Mouse (Mus musculus): Measurements from ENCODE around the gene Fam102a. TPM values are rescaled to one million over a fixed set of nuclear protein-coding genes. Genes with fewer than 3 reads are reported as not detected.

Fam102a gene
- polyA plus RNA-seq, 1 experiment from 2014 or later, result 19.9 TPM

GRCm38 (mm10) chr2:32528326-32528725, 6.8 kb upstream of the Fam102a start:
- 64% methylated on average over 1 of the region's 1 CpGs for WGBS
- no peak for ATAC-seq (ENCODE audit: insufficient read depth)
- Histone ChIP-seq H3K9ac (no peak overlapping the region), H3K4me1 (ENCODE audit: insufficient read depth) (no peaks in the 10 kb centered on the region), H3K9me3 (ENCODE audit: low read depth, low read length) (no peaks in the 10 kb centered on the region), H3K27ac (ENCODE audit: low read depth) (no peak overlapping the region), H3K27me3 (ENCODE audit: insufficient read depth, low read length) (no peaks in the 10 kb centered on the region), H3K4me2 (no peak overlapping the region), H3K4me3 (ENCODE audit: low read depth, low read length) (no peak overlapping the region), H3K36me3 (ENCODE audit: insufficient read depth) (no peaks in the 10 kb centered on the region)
- no peak for DNase-seq
- no peak for TF ChIP-seq CTCF (IDR thresholded peaks at IDR 0.05; ENCODE audit: low read depth)

- no peak overlapping the region for H3K27ac ChIP-seq (ENCODE audit: low read depth)
- 73% methylated on average over 2 of the region's 2 CpGs for WGBS
- no peak overlapping the region for H3K9ac ChIP-seq
- H3K4me1 ChIP-seq (ENCODE audit: insufficient read depth), result no peaks in the 10 kb centered on the region
- DNase-seq (no peak), ATAC-seq (ENCODE audit: insufficient read depth) (no peak)
- no peaks in the 10 kb centered on the region for H3K27me3 ChIP-seq (ENCODE audit: insufficient read depth, low read length)
- H3K4me2 ChIP-seq, result no peak overlapping the region
- no peak overlapping the region for H3K4me3 ChIP-seq (ENCODE audit: low read depth, low read length)
- TF ChIP-seq CTCF (IDR thresholded peaks at IDR 0.05; ENCODE audit: low read depth), result no peak
- H3K9me3 ChIP-seq (ENCODE audit: low read depth, low read length), result no peaks in the 10 kb centered on the region
- H3K36me3 ChIP-seq (ENCODE audit: insufficient read depth), result no peaks in the 10 kb centered on the region
Observed at GRCm38 (mm10) chr2:32530479-32530878, 4.7 kb upstream of the Fam102a start.

- DNase-seq (no peak), ATAC-seq (ENCODE audit: insufficient read depth) (no peak)
- Histone ChIP-seq H3K27ac (ENCODE audit: low read depth) (peak overlapping the region; percentile 99; the same call in 1 of the 2 replicates), H3K4me1 (ENCODE audit: insufficient read depth) (peaks cover 14% of the 10 kb centered on the region), H3K4me2 (no peak overlapping the region), H3K36me3 (ENCODE audit: insufficient read depth) (no peaks in the 10 kb centered on the region), H3K9ac (no peak overlapping the region), H3K9me3 (ENCODE audit: low read depth, low read length) (no peaks in the 10 kb centered on the region), H3K4me3 (ENCODE audit: low read depth, low read length) (no peak overlapping the region), H3K27me3 (ENCODE audit: insufficient read depth, low read length) (no peaks in the 10 kb centered on the region)
- no peak for TF ChIP-seq CTCF (IDR thresholded peaks at IDR 0.05; ENCODE audit: low read depth)
- 91% methylated on average over 2 of the region's 2 CpGs for WGBS
Observed at GRCm38 (mm10) chr2:32533163-32533562, 2.0 kb upstream of the Fam102a start.

- peak; percentile 26 for ATAC-seq (ENCODE audit: insufficient read depth)
- H3K27me3 ChIP-seq (ENCODE audit: insufficient read depth, low read length), result no peaks in the 10 kb centered on the region
- no peaks in the 10 kb centered on the region for H3K36me3 ChIP-seq (ENCODE audit: insufficient read depth)
- H3K4me3 ChIP-seq (ENCODE audit: low read depth, low read length), result peak overlapping the region; percentile 91
- peak; percentile 89 for DNase-seq
- TF ChIP-seq CTCF (IDR thresholded peaks at IDR 0.05; ENCODE audit: low read depth), result no peak
- H3K4me1 ChIP-seq (ENCODE audit: insufficient read depth), result peaks cover 24% of the 10 kb centered on the region
- H3K4me2 ChIP-seq, result peak overlapping the region; percentile 92
- H3K9ac ChIP-seq, result peak overlapping the region; percentile 44
- H3K9me3 ChIP-seq (ENCODE audit: low read depth, low read length), result no peaks in the 10 kb centered on the region
- H3K27ac ChIP-seq (ENCODE audit: low read depth), result peak overlapping the region; percentile 99
- WGBS, result 8% methylated on average over 13 of the region's 13 CpGs
Observed at GRCm38 (mm10) chr2:32534061-32534732, 935 bp upstream of the Fam102a start.

- Histone ChIP-seq H3K9me3 (ENCODE audit: low read depth, low read length) (no peaks in the 10 kb centered on the region), H3K4me2 (peak overlapping the region; percentile 92), H3K9ac (peak overlapping the region; percentile 89), H3K36me3 (ENCODE audit: insufficient read depth) (no peaks in the 10 kb centered on the region), H3K27me3 (ENCODE audit: insufficient read depth, low read length) (no peaks in the 10 kb centered on the region), H3K27ac (ENCODE audit: low read depth) (peak overlapping the region; percentile 97), H3K4me3 (ENCODE audit: low read depth, low read length) (peak overlapping the region; percentile 91), H3K4me1 (ENCODE audit: insufficient read depth) (peaks cover 30% of the 10 kb centered on the region)
- WGBS, result under 1% methylated on average over 55 of the region's 56 CpGs
- TF ChIP-seq CTCF (IDR thresholded peaks at IDR 0.05; ENCODE audit: low read depth), result no peak
- ATAC-seq (ENCODE audit: insufficient read depth) (peak; percentile 1; the same call in 1 of the 2 replicates), DNase-seq (peak; percentile 70)
Observed at GRCm38 (mm10) chr2:32535501-32535991, 414 bp downstream of the Fam102a start.

GRCm38 (mm10) chr2:32536086-32536633, 1.0 kb downstream of the Fam102a start:
- ATAC-seq (ENCODE audit: insufficient read depth) (no peak), DNase-seq (peak; percentile 32)
- H3K36me3 ChIP-seq (ENCODE audit: insufficient read depth), result no peaks in the 10 kb centered on the region
- H3K4me2 ChIP-seq, result peak overlapping the region; percentile 92
- peak overlapping the region; percentile 97; the same call in 1 of the 2 replicates for H3K27ac ChIP-seq (ENCODE audit: low read depth)
- H3K27me3 ChIP-seq (ENCODE audit: insufficient read depth, low read length), result no peaks in the 10 kb centered on the region
- H3K9ac ChIP-seq, result peak overlapping the region; percentile 89
- H3K9me3 ChIP-seq (ENCODE audit: low read depth, low read length), result no peaks in the 10 kb centered on the region
- TF ChIP-seq CTCF (IDR thresholded peaks at IDR 0.05; ENCODE audit: low read depth), result no peak
- 1% methylated on average over 14 of the region's 14 CpGs for WGBS
- H3K4me1 ChIP-seq (ENCODE audit: insufficient read depth), result peaks cover 34% of the 10 kb centered on the region
- peak overlapping the region; percentile 91 for H3K4me3 ChIP-seq (ENCODE audit: low read depth, low read length)

GRCm38 (mm10) chr2:32536634-32537359, 1.7 kb downstream of the Fam102a start:
- 3% methylated on average over 11 of the region's 11 CpGs for WGBS
- peak overlapping the region; percentile 74 for H3K27ac ChIP-seq (ENCODE audit: low read depth)
- DNase-seq (peak; percentile 70), ATAC-seq (ENCODE audit: insufficient read depth) (no peak)
- H3K4me3 ChIP-seq (ENCODE audit: low read depth, low read length), result peak overlapping the region; percentile 91
- peak; percentile 31; the same call in 1 of the 2 replicates for TF ChIP-seq CTCF (IDR thresholded peaks at IDR 0.05; ENCODE audit: low read depth)
- peak overlapping the region; percentile 89 for H3K9ac ChIP-seq
- no peaks in the 10 kb centered on the region for H3K36me3 ChIP-seq (ENCODE audit: insufficient read depth)
- H3K27me3 ChIP-seq (ENCODE audit: insufficient read depth, low read length), result no peaks in the 10 kb centered on the region
- H3K9me3 ChIP-seq (ENCODE audit: low read depth, low read length), result no peaks in the 10 kb centered on the region
- peak overlapping the region; percentile 92 for H3K4me2 ChIP-seq
- peaks cover 34% of the 10 kb centered on the region for H3K4me1 ChIP-seq (ENCODE audit: insufficient read depth)
